ENCODE assay signal across 9 mouse cellular contexts in genomic region chr5:111195488-111196485, GRCm38 (mm10).
A peak's percentile ranks its signal among the peaks of the same experiment; 100 is the strongest.
DNase-seq lines count a peak whose midpoint lies in the region; ATAC-seq lines count a peak whose summit lies in the region.
"Had no signal": no experiment of that assay in that cellular context is flagged by ENCODE, and none has a peak within 500 bp of the region (broad histone marks: within the 10 kb centered on the region; RNA-seq: fewer than 3 reads in every experiment).

No protein-coding gene starts in this region.

- H3K27me3 ChIP-seq in forebrain, embryonic 13.5 days = 0 out of 2 replicates have a peak, but pooled peaks cover 6% of the 10 kb centered on the region
- H3K27me3 ChIP-seq in midbrain, embryonic 14.5 days (ENCODE audit: control insufficient read depth, insufficient read depth, low read length) = no peaks in the 10 kb centered on the region

- no peak overlapping the region for H3K4me2 ChIP-seq in forebrain, embryonic 13.5 days
- no peak overlapping the region for H3K4me2 ChIP-seq in midbrain, embryonic 14.5 days (ENCODE audit: low read length)
- H3K4me2 ChIP-seq: heart, embryonic 13.5 days had no signal

- ATAC-seq in CD4-positive, CD25-positive, alpha-beta regulatory T cell, adult 4 months = peak; percentile 72
- peak; percentile 89 for ATAC-seq in forebrain, embryonic 13.5 days
- ATAC-seq in midbrain, embryonic 14.5 days (ENCODE audit: low FRiP score, low TSS enrichment) = no peak

- peaks cover 55% of the 10 kb centered on the region for H3K4me1 ChIP-seq in forebrain, embryonic 13.5 days
- H3K4me1 ChIP-seq in midbrain, embryonic 14.5 days (ENCODE audit: control insufficient read depth, insufficient read depth, low read length) = peaks cover 51% of the 10 kb centered on the region

- peak; percentile 54 for DNase-seq in Muller cell, postnatal 12 days (ENCODE audit: inconsistent ontology term)
- DNase-seq in midbrain, embryonic 14.5 days = peak; percentile 60
- no peak for DNase-seq in kidney, postnatal 14 days
- no peak for DNase-seq in right cerebral cortex, adult 18-20 months
- DNase-seq in layer of hippocampus, adult 11-12 months (ENCODE audit: low spot score) = no peak
- DNase-seq: lung, adult 18-20 months had no signal

- 37% methylated on average over 11 of the region's 11 CpGs for WGBS in forebrain, embryonic 13.5 days
- WGBS in midbrain, embryonic 14.5 days = 51% methylated on average over 11 of the region's 11 CpGs

- no peaks in the 10 kb centered on the region for H3K36me3 ChIP-seq in forebrain, embryonic 13.5 days (ENCODE audit: poor library complexity, severe bottlenecking)
- no peaks in the 10 kb centered on the region for H3K36me3 ChIP-seq in midbrain, embryonic 14.5 days (ENCODE audit: control insufficient read depth, insufficient read depth, low read length)
- H3K36me3 ChIP-seq: heart, embryonic 13.5 days had no signal

- no peaks in the 10 kb centered on the region for H3K9me3 ChIP-seq in forebrain, embryonic 13.5 days (replicated peaks)
- no peaks in the 10 kb centered on the region for H3K9me3 ChIP-seq in midbrain, embryonic 14.5 days (ENCODE audit: control insufficient read depth, low read length)
- H3K9me3 ChIP-seq: heart, embryonic 13.5 days had no signal

- no peak overlapping the region for H3K9ac ChIP-seq in forebrain, embryonic 13.5 days
- 0 out of 2 replicates have a peak overlapping the region, but pooled peaks have one; percentile 7 for H3K9ac ChIP-seq in midbrain, embryonic 14.5 days (replicated peaks; ENCODE audit: low read length)
- H3K9ac ChIP-seq: heart, embryonic 13.5 days had no signal

- no peak overlapping the region for H3K4me3 ChIP-seq in forebrain, embryonic 13.5 days
- no peak overlapping the region for H3K4me3 ChIP-seq in midbrain, embryonic 14.5 days (replicated peaks; ENCODE audit: low read depth, low read length)
- H3K4me3 ChIP-seq: heart, embryonic 13.5 days had no signal

- peak overlapping the region; percentile 85 for H3K27ac ChIP-seq in forebrain, embryonic 13.5 days
- peak overlapping the region; percentile 66 for H3K27ac ChIP-seq in midbrain, embryonic 14.5 days (replicated peaks; ENCODE audit: low read depth, low read length)
- H3K27ac ChIP-seq: heart, embryonic 13.5 days had no signal

Comparison
In these comparisons a context has a peak if more than half of its experiments do, and no peak if none do; other contexts are left out.
1. DNase-seq: peak in Muller cell, postnatal 12 days (single experiment) and midbrain, embryonic 14.5 days (single experiment); none in kidney, postnatal 14 days (single experiment), right cerebral cortex, adult 18-20 months (single experiment) and layer of hippocampus, adult 11-12 months (single experiment).